Mouse (Mus musculus): Measurements from ENCODE around the gene Kcne1. TPM values are rescaled to one million over a fixed set of nuclear protein-coding genes. Genes with fewer than 3 reads are reported as not detected.

Gene Kcne1
- polyA plus RNA-seq, 1 experiment from 2014 or later: 0.29 TPM

Other genes with a start within 250 kb of the Kcne1 start
- 0.38 and 0.47 TPM in 2 replicates for gene Kcne2, start 67.1 kb downstream of the Kcne1 start, polyA plus RNA-seq (2016; fragmentation: Nextera tagmentation; extraction: Ambion mirVana)
- 122 and 125 TPM in 2 replicates for gene Smim11, start 58.2 kb downstream of the Kcne1 start, polyA plus RNA-seq (2016; fragmentation: Nextera tagmentation; extraction: Ambion mirVana)
- not detected in 2 replicates for gene Fam243, start 38.0 kb downstream of the Kcne1 start, polyA plus RNA-seq (2016; fragmentation: Nextera tagmentation; extraction: Ambion mirVana)
- gene Rcan1, start 111.4 kb upstream of the Kcne1 start, polyA plus RNA-seq (2016; fragmentation: Nextera tagmentation; extraction: Ambion mirVana): 32.8 and 38.2 TPM in 2 replicates
- gene Clic6, start 126.3 kb upstream of the Kcne1 start, polyA plus RNA-seq (2016; fragmentation: Nextera tagmentation; extraction: Ambion mirVana): 5.0 and 5.6 TPM in 2 replicates

Data from embryonic facial prominence, embryonic 10.5 days (tissue).